Mouse (Mus musculus) testis, adult 2 months (tissue): Measurements from ENCODE around the gene Ercc2.

Experiments
- CTCF ChIP-seq: fragments of 200-500 bp; IDR thresholded peaks from 2 replicates; pipeline ENCODE4 v1.5.1; 2012; ENCODE audit warnings: low read depth, mild to moderate bottlenecking, inconsistent platforms, low read length, moderate library complexity; ENCODE audit not compliant: control insufficient read depth, insufficient read depth, insufficient replicate concordance
- POLR2A ChIP-seq: fragments of 200-500 bp; IDR thresholded peaks from 2 replicates; pipeline ENCODE4 v1.6.1; 2012; ENCODE audit warnings: low read depth, mild to moderate bottlenecking, inconsistent platforms, low read length, moderate library complexity; ENCODE audit not compliant: control insufficient read depth

DNA sequence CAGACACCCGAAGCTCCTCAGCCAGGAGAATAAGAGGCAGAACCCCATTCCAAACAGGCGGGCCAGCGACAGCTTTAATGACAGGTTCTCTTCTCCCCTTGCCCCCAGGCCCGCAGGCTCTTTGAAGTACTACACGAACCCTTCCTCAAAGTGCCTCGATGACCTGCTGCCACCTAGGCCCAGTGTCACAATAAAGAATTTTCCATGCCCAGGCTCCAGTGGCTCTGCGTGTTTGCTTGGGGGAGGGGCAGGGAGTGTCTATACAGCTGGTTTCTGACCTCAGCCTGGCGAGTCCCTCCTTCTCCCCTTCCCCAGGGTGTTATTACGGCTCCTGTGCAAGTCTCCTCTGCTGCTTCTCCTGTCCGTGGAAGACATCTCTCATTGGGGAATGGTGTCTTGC is 25.5 kb upstream of the Ercc2 start:
- no peak for TF ChIP-seq CTCF
- no peak for TF ChIP-seq POLR2A
